Mouse (Mus musculus) liver, embryonic 12.5 days (tissue): ENCODE data around the gene Cep68. TPM values are rescaled to one million over a fixed set of nuclear protein-coding genes. Genes with fewer than 3 reads are reported as not detected.
A peak's percentile ranks its signal among the peaks of the same experiment; 100 is the strongest.

Source experiments
- ATAC-seq: fragments of 200-750 bp; cut with Nextera tagmentation; 2 replicates; pipeline ENCODE4 v1.8.0; 2017; ENCODE audit warnings: moderate number of reproducible peaks, mild to moderate bottlenecking, moderate library complexity
- H3K27ac ChIP-seq: fragments of 300-500 bp; sonication (generic); 2 replicates; pipeline ENCODE4 v1.5.1; 2016; ENCODE audit warnings: mild to moderate bottlenecking
- H3K27me3 ChIP-seq: fragments of 300-500 bp; sonication (generic); replicated peaks from 2 replicates; pipeline ENCODE4 v1.6.1; 2016; ENCODE audit warnings: mild to moderate bottlenecking, moderate library complexity
- H3K36me3 ChIP-seq: fragments of 300-500 bp; sonication (generic); 2 replicates; pipeline ENCODE4 v1.6.1; 2016; ENCODE audit warnings: mild to moderate bottlenecking, moderate library complexity
- H3K4me1 ChIP-seq: fragments of 300-500 bp; sonication (generic); 2 replicates; pipeline ENCODE4 v1.6.1; 2016
- H3K4me2 ChIP-seq: fragments of 300-500 bp; sonication (generic); 2 replicates; pipeline ENCODE4 v1.6.1; 2016; ENCODE audit warnings: mild to moderate bottlenecking, moderate library complexity
- H3K4me3 ChIP-seq: fragments of 300-500 bp; sonication (generic); 2 replicates; pipeline ENCODE4 v1.5.1; 2016; ENCODE audit warnings: mild to moderate bottlenecking, moderate library complexity
- H3K9ac ChIP-seq: fragments of 300-500 bp; sonication (generic); 2 replicates; pipeline ENCODE4 v1.6.1; 2016; ENCODE audit warnings: mild to moderate bottlenecking, moderate library complexity
- H3K9me3 ChIP-seq: fragments of 300-500 bp; sonication (generic); replicated peaks from 2 replicates; pipeline ENCODE4 v1.6.1; 2016; ENCODE audit warnings: mild to moderate bottlenecking, moderate library complexity
- WGBS: fragments of 180-500 bp; shearing (Covaris S2); methylation state at CpG from one replicate; pipeline ENCODE4 v1.1.7; 2016; ENCODE audit not compliant: insufficient replicate concordance; 5-methylcytosine and 5-hydroxymethylcytosine counted together
- polyA plus RNA-seq: library from polyadenylated mRNA; unstranded; fragments of >200 nt; fragmentation: Nextera tagmentation; extraction: Ambion mirVana; gene quantifications from 2 replicates; pipeline ENCODE4 v1.2.1, GENCODE M21; 2016

Gene Cep68
- polyA plus RNA-seq = 14.3 and 15.1 TPM in 2 replicates

DNA sequence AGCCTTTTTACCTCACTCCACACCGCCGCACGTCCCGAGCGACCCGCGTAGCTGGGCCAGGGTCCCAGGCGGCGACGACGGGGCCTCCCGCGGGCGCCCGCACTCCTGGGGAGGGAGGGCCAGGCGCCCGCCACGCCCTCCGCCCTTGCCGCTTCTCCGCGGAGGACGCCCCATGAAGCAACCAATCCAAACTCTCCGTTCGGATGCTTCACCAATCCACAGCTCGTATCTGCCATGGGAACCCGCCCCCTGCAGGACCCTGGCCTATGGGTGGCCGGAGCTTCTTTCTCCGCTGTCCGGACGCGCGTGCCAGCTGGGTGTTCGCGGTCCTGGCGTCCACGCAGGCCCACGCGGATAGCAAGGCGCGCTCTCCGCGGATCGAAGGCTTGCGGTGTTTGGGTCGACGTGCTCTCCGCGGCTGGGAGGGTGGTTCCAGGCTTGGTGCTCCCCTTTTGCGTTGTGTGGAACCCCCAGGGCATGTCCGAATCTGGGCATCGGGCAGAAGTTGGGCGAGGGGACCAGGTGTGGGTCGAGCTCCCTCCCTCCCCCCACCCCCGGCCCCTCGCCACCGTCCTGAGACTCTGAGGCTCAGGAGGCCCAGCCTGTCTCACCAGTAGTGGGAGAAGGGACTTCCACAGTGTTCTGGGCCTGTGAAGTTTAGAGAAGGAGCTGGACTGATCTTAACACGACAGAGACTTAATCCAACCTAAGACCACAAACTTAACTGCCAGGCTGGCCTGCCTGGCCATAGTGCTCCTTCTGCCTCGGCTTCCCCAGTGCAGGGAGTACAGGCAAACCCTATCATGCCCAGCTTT, at the start of gene Cep68:
Cep68 (minus strand) TSS at position 134 of the 815 bp plus-strand sequence.
- Histone ChIP-seq H3K4me3 (peak within 1 kb of the TSS; percentile 88), H3K36me3 (peaks cover 5% of the 10 kb centered on the region; the same call in 1 of the 2 replicates), H3K9me3 (no peaks in the 10 kb centered on the region), H3K4me2 (peak within 1 kb of the TSS; percentile 100), H3K27ac (peak within 1 kb of the TSS; percentile 82), H3K27me3 (no peaks in the 10 kb centered on the region), H3K9ac (peak within 1 kb of the TSS; percentile 94), H3K4me1 (peaks cover 55% of the 10 kb centered on the region)
- WGBS = 1% methylated on average over 58 of the region's 59 CpGs
- ATAC-seq = peak; percentile 99

DNA sequence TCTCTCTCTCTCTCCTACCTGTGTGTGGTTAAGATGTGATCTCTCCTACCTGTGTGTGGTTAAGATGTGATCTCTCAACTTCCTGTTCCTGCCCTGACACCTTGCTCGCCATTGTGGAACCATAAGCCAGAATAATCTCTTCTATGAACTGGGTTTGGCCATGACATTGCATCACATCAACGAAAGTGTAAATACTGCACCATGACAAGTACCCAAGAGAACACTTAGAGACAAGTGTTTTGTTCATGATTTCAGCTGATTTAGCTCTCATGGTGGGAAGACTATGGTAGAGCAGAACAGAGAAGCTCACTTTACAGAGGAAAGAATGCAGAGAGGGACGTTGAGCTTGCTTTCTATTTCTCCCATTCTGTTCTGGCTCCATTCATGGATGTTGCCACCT, 35.2 kb upstream of the Cep68 start:
- Histone ChIP-seq H3K4me2 (no peak overlapping the region), H3K9me3 (no peaks in the 10 kb centered on the region), H3K27me3 (no peaks in the 10 kb centered on the region), H3K4me1 (peaks cover 7% of the 10 kb centered on the region; the same call in 1 of the 2 replicates), H3K36me3 (no peaks in the 10 kb centered on the region), H3K4me3 (no peak overlapping the region), H3K9ac (no peak overlapping the region), H3K27ac (no peak overlapping the region)
- no peak for ATAC-seq
- 53% methylated on average over 3 of the region's 3 CpGs for WGBS

DNA sequence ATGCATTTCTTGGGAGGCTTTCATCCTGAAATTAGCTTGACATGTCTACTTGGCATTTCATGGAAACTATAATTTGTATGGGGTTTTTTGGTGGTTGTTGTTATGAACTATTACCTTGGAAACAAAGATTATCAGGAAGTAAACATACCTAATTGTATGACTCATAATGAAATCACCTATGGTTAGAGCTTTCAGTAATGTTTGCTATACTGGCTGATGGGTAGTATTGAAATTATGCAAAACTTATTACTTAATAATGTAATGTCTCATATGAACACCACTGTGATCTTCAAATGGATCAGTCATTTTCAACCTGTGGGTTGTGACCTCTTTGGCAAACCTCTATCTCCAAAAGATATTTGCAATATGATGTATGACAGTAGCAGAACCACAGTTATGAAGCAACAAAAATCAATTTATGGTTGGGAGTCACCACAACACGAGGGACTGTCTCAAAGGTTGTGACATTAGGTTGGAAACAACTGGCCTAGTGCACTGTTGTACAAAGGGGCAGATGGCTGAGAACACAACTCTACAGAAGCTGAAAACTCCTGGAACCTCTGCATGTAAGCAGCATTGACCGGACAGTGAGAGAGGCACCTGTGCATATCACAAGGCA, 33.5 kb upstream of the Cep68 start:
- Histone ChIP-seq H3K9me3 (no peaks in the 10 kb centered on the region), H3K9ac (no peak overlapping the region), H3K36me3 (no peaks in the 10 kb centered on the region), H3K27ac (no peak overlapping the region), H3K4me1 (peaks cover 9% of the 10 kb centered on the region; the same call in 1 of the 2 replicates), H3K4me3 (no peak overlapping the region), H3K27me3 (no peaks in the 10 kb centered on the region), H3K4me2 (no peak overlapping the region)
- WGBS = 68% methylated on average over 2 of the region's 2 CpGs
- no peak for ATAC-seq

DNA sequence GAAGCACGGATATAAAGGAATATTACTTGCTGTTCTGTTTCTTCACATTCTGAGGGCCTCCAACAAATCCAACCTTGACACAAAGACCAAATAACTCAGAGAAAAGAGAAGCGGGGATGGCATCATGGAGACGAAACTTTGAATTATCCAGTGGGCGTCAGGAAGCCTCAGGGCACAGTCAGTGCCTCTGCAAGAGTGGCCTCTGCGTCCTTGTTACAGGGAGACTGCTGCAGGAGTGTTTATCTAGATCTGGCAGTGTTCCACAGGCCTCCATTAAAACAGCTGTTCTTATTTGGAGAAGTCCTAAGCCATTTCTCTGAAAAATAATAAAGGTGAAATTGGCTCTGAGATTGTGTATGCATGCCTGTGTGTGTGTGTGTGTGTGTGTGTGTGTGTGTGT, 31.8 kb upstream of the Cep68 start:
- no peak for ATAC-seq

DNA sequence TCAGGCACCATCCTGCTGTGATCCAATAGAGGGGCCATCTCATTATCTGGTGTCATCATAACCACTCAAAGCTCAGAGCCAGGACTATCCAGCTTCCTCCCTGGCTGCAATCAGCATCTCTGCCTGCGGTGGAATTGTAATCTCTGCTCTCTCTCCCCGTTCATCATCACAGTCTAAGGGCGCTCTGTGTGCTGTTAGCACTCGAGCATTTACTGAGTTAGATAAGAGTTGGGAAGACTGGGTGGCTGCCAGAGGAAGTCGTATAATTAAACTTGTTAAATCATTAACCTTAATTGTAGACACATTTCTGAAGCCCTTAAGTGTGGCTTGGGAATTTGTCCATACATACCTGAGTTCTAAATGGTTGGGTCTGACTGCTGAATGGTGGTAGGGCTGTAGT, 29.5 kb upstream of the Cep68 start:
- Histone ChIP-seq H3K4me2 (no peak overlapping the region), H3K4me3 (no peak overlapping the region), H3K9me3 (no peaks in the 10 kb centered on the region), H3K27me3 (no peaks in the 10 kb centered on the region), H3K4me1 (peaks cover 9% of the 10 kb centered on the region; the same call in 1 of the 2 replicates), H3K27ac (no peak overlapping the region), H3K9ac (no peak overlapping the region), H3K36me3 (no peaks in the 10 kb centered on the region)
- no peak for ATAC-seq
- 25% methylated on average over 5 of the region's 5 CpGs for WGBS

More for the DNA sequence above, 31.8 kb upstream of the Cep68 start:
- H3K4me1 ChIP-seq = peaks cover 9% of the 10 kb centered on the region; the same call in 1 of the 2 replicates
- no peaks in the 10 kb centered on the region for H3K9me3 ChIP-seq
- H3K9ac ChIP-seq = no peak overlapping the region
- no peak overlapping the region for H3K4me2 ChIP-seq
- H3K27ac ChIP-seq = no peak overlapping the region
- no peaks in the 10 kb centered on the region for H3K27me3 ChIP-seq
- H3K36me3 ChIP-seq = no peaks in the 10 kb centered on the region
- WGBS = 62% methylated on average over 5 of the region's 5 CpGs
- no peak overlapping the region for H3K4me3 ChIP-seq

DNA sequence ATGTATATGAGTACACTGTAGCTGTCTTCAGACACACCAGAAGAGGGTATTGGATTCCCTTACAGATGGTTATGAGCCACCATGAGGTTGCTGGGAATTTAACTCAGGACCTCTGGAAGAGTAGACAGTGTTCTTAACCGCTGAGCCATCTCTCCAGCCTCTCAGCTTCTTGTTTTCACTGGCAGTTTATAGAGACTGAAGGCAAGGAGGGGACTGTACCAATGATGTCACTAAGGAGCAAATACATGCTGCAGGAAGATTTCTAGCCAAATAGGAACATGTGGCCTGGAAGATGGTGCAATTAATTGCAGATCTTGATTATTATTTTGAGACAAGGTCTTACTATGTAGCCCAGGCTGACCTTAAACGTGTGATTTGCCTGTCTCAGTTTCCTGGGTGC, 27.9 kb upstream of the Cep68 start:
- H3K9me3 ChIP-seq = no peaks in the 10 kb centered on the region
- H3K36me3 ChIP-seq = no peaks in the 10 kb centered on the region
- H3K4me1 ChIP-seq = peaks cover 9% of the 10 kb centered on the region; the same call in 1 of the 2 replicates
- H3K9ac ChIP-seq = no peak overlapping the region
- no peak for ATAC-seq
- no peaks in the 10 kb centered on the region for H3K27me3 ChIP-seq
- H3K27ac ChIP-seq = no peak overlapping the region
- no peak overlapping the region for H3K4me3 ChIP-seq
- H3K4me2 ChIP-seq = no peak overlapping the region
- WGBS = 53% methylated on average over 2 of the region's 2 CpGs

DNA sequence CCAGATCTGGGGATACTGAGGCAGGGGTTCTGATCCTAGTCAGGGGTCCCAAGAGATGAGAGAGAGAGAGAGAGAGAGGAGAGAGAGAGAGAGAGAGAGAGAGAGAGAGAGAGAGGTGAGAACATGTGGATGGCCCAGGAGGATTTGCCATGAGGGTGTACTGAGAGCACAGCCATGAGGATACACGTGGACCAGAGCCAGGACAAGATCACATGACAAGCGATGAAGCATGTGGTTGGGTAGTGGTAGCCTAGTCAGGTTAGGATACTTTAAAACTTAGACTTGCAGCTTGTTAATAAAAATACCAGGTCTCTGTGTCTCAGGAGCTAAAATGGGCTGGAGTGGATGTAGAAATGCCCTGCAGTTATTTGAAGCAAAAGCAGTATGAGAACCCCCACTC, 26.7 kb upstream of the Cep68 start:
- 53% methylated on average over 2 of the region's 2 CpGs for WGBS
- no peak overlapping the region for H3K4me3 ChIP-seq

DNA sequence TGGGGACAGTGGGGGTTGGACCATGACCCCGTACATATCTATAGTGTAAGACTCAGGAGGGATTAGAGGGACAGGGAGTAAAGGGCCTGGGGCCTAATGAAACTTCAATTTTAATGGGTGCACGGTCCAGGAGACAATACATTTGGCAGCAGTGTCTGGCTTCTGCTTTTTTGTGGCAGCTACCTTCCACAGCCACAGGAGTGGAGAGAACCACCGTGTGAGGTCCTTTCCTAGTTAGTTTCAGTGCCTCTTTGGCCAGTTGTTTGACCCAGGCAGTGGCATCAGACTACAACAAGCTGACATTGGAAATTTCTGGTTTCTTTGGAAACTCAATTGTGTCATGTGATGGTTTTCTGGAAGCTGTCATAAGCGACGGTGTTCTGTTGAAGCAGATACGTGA, 20.7 kb upstream of the Cep68 start:
- no peak overlapping the region for H3K9ac ChIP-seq
- H3K4me2 ChIP-seq = no peak overlapping the region
- 70% methylated on average over 6 of the region's 6 CpGs for WGBS
- H3K27ac ChIP-seq = no peak overlapping the region
- H3K4me3 ChIP-seq = no peak overlapping the region
- H3K27me3 ChIP-seq = no peaks in the 10 kb centered on the region
- no peak for ATAC-seq
- H3K9me3 ChIP-seq = no peaks in the 10 kb centered on the region
- H3K4me1 ChIP-seq = no peaks in the 10 kb centered on the region
- no peaks in the 10 kb centered on the region for H3K36me3 ChIP-seq

More for the DNA sequence above, 26.7 kb upstream of the Cep68 start:
- no peaks in the 10 kb centered on the region for H3K36me3 ChIP-seq
- no peaks in the 10 kb centered on the region for H3K9me3 ChIP-seq
- no peak overlapping the region for H3K27ac ChIP-seq
- H3K27me3 ChIP-seq = no peaks in the 10 kb centered on the region
- H3K9ac ChIP-seq = no peak overlapping the region
- H3K4me2 ChIP-seq = no peak overlapping the region
- H3K4me1 ChIP-seq = peaks cover 9% of the 10 kb centered on the region; the same call in 1 of the 2 replicates
- no peak for ATAC-seq

DNA sequence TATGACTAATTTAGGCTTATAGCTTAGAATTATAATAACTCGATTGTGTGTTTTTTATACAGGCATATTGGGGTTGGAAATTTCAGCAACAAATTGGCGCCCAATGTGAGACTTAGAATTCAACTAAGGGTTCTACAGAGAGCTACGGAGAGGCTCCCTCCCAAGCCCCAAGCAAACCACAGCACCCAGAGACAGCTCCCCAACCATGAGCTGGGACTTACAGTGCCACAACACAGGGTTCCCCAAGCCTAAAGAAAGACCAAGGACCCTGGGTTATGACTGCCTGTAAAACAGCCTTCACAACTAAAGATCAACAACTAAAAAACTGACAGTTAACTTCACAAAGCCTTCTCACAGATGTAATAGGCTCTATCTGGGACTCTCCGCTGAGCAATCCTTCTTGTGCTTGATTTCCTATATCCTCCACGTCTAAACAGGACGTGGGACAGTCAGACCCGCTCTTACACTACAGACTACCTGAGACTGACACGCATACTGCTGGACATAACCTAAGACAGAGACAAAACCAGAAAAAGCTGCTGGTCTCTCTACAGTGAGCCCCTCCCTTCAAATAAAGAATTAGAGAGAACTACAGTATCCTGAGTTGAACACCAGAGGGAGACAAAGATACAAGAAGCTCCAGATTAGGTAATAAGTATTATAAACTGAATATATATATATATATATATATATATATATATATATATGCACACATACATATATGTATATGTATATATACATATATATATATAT, 13.6 kb upstream of the Cep68 start:
- Histone ChIP-seq H3K4me2 (no peak overlapping the region), H3K4me3 (no peak overlapping the region), H3K27ac (no peak overlapping the region), H3K9me3 (no peaks in the 10 kb centered on the region), H3K9ac (no peak overlapping the region), H3K4me1 (no peaks in the 10 kb centered on the region), H3K27me3 (0 out of 2 replicates have a peak, but pooled peaks cover 6% of the 10 kb centered on the region), H3K36me3 (no peaks in the 10 kb centered on the region)
- ATAC-seq = no peak
- 44% methylated on average over 8 of the region's 8 CpGs for WGBS

DNA sequence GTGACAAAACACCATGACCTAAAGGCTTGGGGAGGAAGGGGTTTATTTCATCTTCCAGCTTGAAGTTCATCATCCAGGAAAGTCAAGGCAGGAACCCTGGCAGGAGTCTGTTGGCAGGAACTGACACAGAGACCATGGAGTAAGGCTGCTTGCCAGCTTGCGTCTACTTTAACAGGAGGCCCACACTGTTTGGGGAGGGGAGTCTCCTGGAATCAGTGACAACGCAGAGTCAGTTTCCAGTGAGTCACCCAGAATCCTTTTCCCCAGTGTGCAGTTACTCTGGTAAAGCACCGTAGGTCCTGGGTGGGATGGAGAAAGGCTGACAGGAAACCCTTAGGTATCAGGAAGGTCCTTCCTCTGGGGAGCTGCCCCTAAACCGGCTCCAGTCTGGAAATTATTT, 5.6 kb upstream of the Cep68 start:
- Histone ChIP-seq H3K9me3 (no peaks in the 10 kb centered on the region), H3K4me3 (no peak overlapping the region), H3K4me2 (no peak overlapping the region), H3K4me1 (peaks cover 9% of the 10 kb centered on the region), H3K27ac (no peak overlapping the region), H3K27me3 (0 out of 2 replicates have a peak, but pooled peaks cover 6% of the 10 kb centered on the region), H3K36me3 (no peaks in the 10 kb centered on the region), H3K9ac (no peak overlapping the region)
- no peak for ATAC-seq
- WGBS = 72% methylated on average over 4 of the region's 4 CpGs

DNA sequence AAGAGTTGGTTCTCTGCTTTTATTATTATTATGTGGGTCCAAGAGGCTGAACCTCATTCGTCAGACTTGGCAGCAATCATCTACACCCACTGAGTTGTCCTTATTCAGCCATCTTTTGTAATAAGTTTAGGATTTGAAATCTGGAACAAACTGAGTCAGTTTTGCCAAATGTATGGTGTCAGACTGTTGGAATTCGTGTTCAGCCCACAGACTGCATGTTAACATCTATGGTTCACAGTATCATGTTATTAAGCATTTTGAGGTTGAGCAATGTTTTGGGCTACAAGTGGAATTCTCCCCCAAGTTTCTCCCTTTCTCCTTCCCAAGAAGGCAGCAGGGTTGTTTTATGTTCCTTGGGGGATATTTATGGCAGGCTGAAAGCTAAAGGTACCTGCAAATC, 3.9 kb upstream of the Cep68 start:
- peaks cover 22% of the 10 kb centered on the region for H3K4me1 ChIP-seq
- H3K4me3 ChIP-seq = no peak overlapping the region
- no peaks in the 10 kb centered on the region for H3K9me3 ChIP-seq
- H3K27ac ChIP-seq = no peak overlapping the region
- WGBS = 60% methylated on average over 2 of the region's 2 CpGs
- H3K27me3 ChIP-seq = 0 out of 2 replicates have a peak, but pooled peaks cover 2% of the 10 kb centered on the region
- no peak overlapping the region for H3K4me2 ChIP-seq
- no peak overlapping the region for H3K9ac ChIP-seq
- H3K36me3 ChIP-seq = no peaks in the 10 kb centered on the region
- ATAC-seq = no peak
